In the genomic region with DNA sequence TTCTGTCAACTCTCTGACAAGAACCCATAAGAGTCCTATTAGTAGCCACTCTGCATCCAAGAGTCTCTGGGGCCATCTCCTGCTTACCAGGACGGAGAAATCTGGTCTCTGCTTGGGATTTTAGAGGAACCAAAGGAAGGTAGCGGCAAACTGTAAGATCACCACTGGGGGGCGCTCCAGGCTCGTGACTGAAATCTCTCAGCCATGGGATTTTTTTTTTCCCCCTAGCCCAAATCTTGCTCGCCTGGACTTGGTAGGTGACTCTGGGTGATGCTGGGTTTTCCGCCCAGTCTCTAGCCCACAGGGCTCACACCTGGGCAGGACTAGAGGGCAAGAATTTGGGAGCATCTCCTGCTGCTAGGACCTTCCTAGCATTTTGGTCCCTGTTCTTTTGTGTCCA, we compare ENCODE assay signal across 8 mouse cellular contexts. TPM values are rescaled to one million over a fixed set of nuclear protein-coding genes. Genes with fewer than 3 reads are reported as not detected.
A peak's percentile ranks its signal among the peaks of the same experiment; 100 is the strongest.
DNase-seq lines count a peak whose midpoint lies in the region; ATAC-seq and TF ChIP-seq lines count a peak whose summit lies in the region.

No protein-coding gene starts in this region.

- 22% methylated on average over 6 of the region's 6 CpGs for WGBS in kidney, adult 2 months
- 7% methylated on average over 6 of the region's 6 CpGs for WGBS in kidney, embryonic 15.5 days
- 9% methylated on average over 6 of the region's 6 CpGs for WGBS in heart, postnatal 0 days
- 8% methylated on average over 6 of the region's 6 CpGs for WGBS in limb, embryonic 10.5 days
- 7% methylated on average over 6 of the region's 6 CpGs for WGBS in olfactory bulb, adult 2 months

- DNase-seq in kidney, adult 2 months = peak; percentile 48
- peak; percentile 86 for DNase-seq in NIH3T3 (ENCODE audit: low read depth)
- peak; percentile 92 to 95 for DNase-seq in cerebellum, postnatal 10 days
- peak; percentile 65 for DNase-seq in heart, postnatal 0 days (ENCODE audit: low spot score)
- peak; percentile 88 for DNase-seq in limb, embryonic 10.5 days (ENCODE audit: low spot score)
- peak; percentile 71 for DNase-seq in urinary bladder, postnatal 14 days (ENCODE audit: low spot score)

- no peak overlapping the region for H3K4me2 ChIP-seq in kidney, embryonic 15.5 days
- no peak overlapping the region for H3K4me2 ChIP-seq in heart, postnatal 0 days (ENCODE audit: low read depth, low read length)

- no peak for TF ChIP-seq EP300 in heart, postnatal 0 days (IDR thresholded peaks at IDR 0.05; ENCODE audit: low read depth)

- no peaks in the 10 kb centered on the region for H3K4me1 ChIP-seq in kidney, adult 2 months (ENCODE audit: control insufficient read depth, insufficient read depth, low read length)
- H3K4me1 ChIP-seq in kidney, embryonic 15.5 days = peaks cover 47% of the 10 kb centered on the region
- H3K4me1 ChIP-seq in heart, postnatal 0 days (ENCODE audit: control insufficient read depth, insufficient read depth) = 0 out of 2 replicates have a peak, but pooled peaks cover 6% of the 10 kb centered on the region
- H3K4me1 ChIP-seq in limb, embryonic 10.5 days = peaks cover 33% of the 10 kb centered on the region
- peaks cover 7% of the 10 kb centered on the region for H3K4me1 ChIP-seq in olfactory bulb, adult 2 months (ENCODE audit: control insufficient read depth, insufficient read depth, low read length)

- peak; percentile 70 for TF ChIP-seq CTCF in kidney, adult 2 months (conservative IDR thresholded peaks at IDR 0.05; ENCODE audit: insufficient read depth, insufficient read length, low read depth, low read length)
- TF ChIP-seq CTCF in heart, postnatal 0 days (IDR thresholded peaks at IDR 0.05; ENCODE audit: low read depth) = peak; percentile 75
- TF ChIP-seq CTCF in olfactory bulb, adult 2 months (IDR thresholded peaks at IDR 0.05; ENCODE audit: insufficient read depth, low read depth, low read length) = peak; percentile 76

- H3K27me3 ChIP-seq in kidney, adult 2 months (replicated peaks; ENCODE audit: control insufficient read depth, insufficient read depth, low read length) = no peaks in the 10 kb centered on the region
- peaks cover 3% of the 10 kb centered on the region; the same call in 1 of the 2 replicates for H3K27me3 ChIP-seq in kidney, embryonic 15.5 days
- H3K27me3 ChIP-seq in heart, postnatal 0 days (ENCODE audit: control insufficient read depth, insufficient read depth, low read length) = no peaks in the 10 kb centered on the region
- H3K27me3 ChIP-seq in limb, embryonic 10.5 days (ENCODE audit: low read depth, poor library complexity, severe bottlenecking) = no peaks in the 10 kb centered on the region

- no peak for TF ChIP-seq POLR2A in kidney, adult 2 months (IDR thresholded peaks at IDR 0.05; ENCODE audit: low read depth, low read length)
- TF ChIP-seq POLR2A in olfactory bulb, adult 2 months (IDR thresholded peaks at IDR 0.05; ENCODE audit: insufficient read depth, low read depth, low read length) = no peak

- H3K36me3 ChIP-seq in kidney, adult 2 months (ENCODE audit: control insufficient read depth, insufficient read depth, low read length) = no peaks in the 10 kb centered on the region
- no peaks in the 10 kb centered on the region for H3K36me3 ChIP-seq in kidney, embryonic 15.5 days
- no peaks in the 10 kb centered on the region for H3K36me3 ChIP-seq in heart, postnatal 0 days (replicated peaks; ENCODE audit: control insufficient read depth, insufficient read depth, low read length)
- no peaks in the 10 kb centered on the region for H3K36me3 ChIP-seq in limb, embryonic 10.5 days

- no peaks in the 10 kb centered on the region for H3K9me3 ChIP-seq in kidney, embryonic 15.5 days (replicated peaks)
- H3K9me3 ChIP-seq in heart, postnatal 0 days (replicated peaks; ENCODE audit: control insufficient read depth, low read length) = no peaks in the 10 kb centered on the region
- H3K9me3 ChIP-seq in limb, embryonic 10.5 days (replicated peaks) = no peaks in the 10 kb centered on the region

- no peak overlapping the region for H3K9ac ChIP-seq in kidney, embryonic 15.5 days
- no peak overlapping the region for H3K9ac ChIP-seq in heart, postnatal 0 days (replicated peaks; ENCODE audit: low read depth, low read length)

- no peak for ATAC-seq in kidney, embryonic 15.5 days (replicated peaks; ENCODE audit: low FRiP score)
- no peak for ATAC-seq in heart, postnatal 0 days (ENCODE audit: insufficient read depth, low read depth)

- no peak overlapping the region for H3K27ac ChIP-seq in kidney, adult 2 months (ENCODE audit: insufficient read depth, low read depth, low read length)
- no peak overlapping the region for H3K27ac ChIP-seq in kidney, embryonic 15.5 days
- H3K27ac ChIP-seq in heart, postnatal 0 days (ENCODE audit: low read depth) = no peak overlapping the region
- peak overlapping the region; percentile 42; the same call in 1 of the 2 replicates for H3K27ac ChIP-seq in limb, embryonic 10.5 days
- no peak overlapping the region for H3K27ac ChIP-seq in olfactory bulb, adult 2 months (ENCODE audit: insufficient read depth, low read depth, low read length)

- no peak overlapping the region for H3K4me3 ChIP-seq in kidney, adult 2 months (ENCODE audit: insufficient read depth, low read depth, low read length)
- no peak overlapping the region for H3K4me3 ChIP-seq in kidney, embryonic 15.5 days (replicated peaks)
- no peak overlapping the region for H3K4me3 ChIP-seq in heart, postnatal 0 days (ENCODE audit: low read depth, low read length)
- H3K4me3 ChIP-seq in limb, embryonic 10.5 days = no peak overlapping the region
- H3K4me3 ChIP-seq in olfactory bulb, adult 2 months (ENCODE audit: insufficient read depth, low read depth, low read length) = no peak overlapping the region

RNA-seq across cellular contexts. Expression of gene Dnah17, which starts 46.6 kb away (rescaled TPM):
- 0.08 and 0.19 TPM in 2 replicates for polyA plus RNA-seq in kidney, adult 2 months (2012; rRNA removed)
- 0.17 and 0.22 TPM in 2 replicates for polyA plus RNA-seq in kidney, embryonic 15.5 days (2015; fragmentation: Nextera tagmentation; extraction: Ambion mirVana)
- total RNA-seq in heart, postnatal 0 days (2014; rRNA removed; ENCODE audit: low replicate concordance) = 0.31 TPM in 1 of 2 replicates, not detected in the other
- polyA plus RNA-seq in heart, postnatal 0 days (2015; fragmentation: Nextera tagmentation; extraction: Ambion mirVana) = 0.01 and 0.04 TPM in 2 replicates
- 0.23 and 0.24 TPM in 2 replicates for polyA plus RNA-seq in limb, embryonic 10.5 days (2016; fragmentation: Nextera tagmentation; extraction: Ambion mirVana)
- not detected in 2 replicates for polyA plus RNA-seq in olfactory bulb, adult 2 months (2012; ENCODE audit: insufficient read depth, insufficient read length, low replicate concordance, missing spikeins)
